Mouse (Mus musculus) G1E (cell line): ENCODE data around the gene Dlgap1.

ENCODE experiments used
- CTCF ChIP-seq: IDR thresholded peaks from 2 replicates; pipeline ENCODE4 v1.5.1; 2012; ENCODE audit warnings: low read depth, low read length, inconsistent platforms, mixed read lengths
- GATA1 ChIP-seq: IDR thresholded peaks from 2 replicates; pipeline ENCODE4 v1.6.1; 2012; ENCODE audit warnings: borderline replicate concordance, low read length, inconsistent platforms, mixed read lengths
- TAL1 ChIP-seq: conservative IDR thresholded peaks from 2 replicates; pipeline ENCODE4 v1.6.1; 2012; ENCODE audit warnings: low read depth, low read length, inconsistent platforms, mixed read lengths

DNA sequence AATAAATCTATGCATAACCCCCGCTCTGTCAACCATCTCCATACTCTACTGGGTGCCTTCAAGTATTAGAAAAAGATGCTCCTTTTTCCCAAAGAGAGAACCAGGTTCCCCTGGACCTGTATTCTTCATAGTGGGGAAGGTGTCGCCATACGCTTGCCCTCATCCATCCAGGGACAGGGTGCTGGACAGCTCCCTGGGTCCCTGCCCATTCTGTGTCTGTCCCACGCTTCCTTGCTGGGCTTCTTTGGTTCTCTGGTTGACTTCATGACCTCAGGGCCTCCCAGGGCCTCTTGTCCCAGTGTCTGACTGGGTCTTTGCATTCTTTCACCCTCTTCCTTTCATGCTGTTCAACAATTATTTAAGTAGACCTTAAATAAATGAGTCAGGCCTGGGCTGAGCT is 677.8 kb downstream of the Dlgap1 start:
- TF ChIP-seq CTCF (no peak), TAL1 (no peak), GATA1 (no peak)
